Mouse (Mus musculus) thymus, postnatal 14 days (tissue): ENCODE measurements around the gene Scgb1a1.
"Not testable (repeated sequence)": the region's sequence is repeated elsewhere in the genome, so short reads cannot be mapped to it uniquely, and the experiment has no call there.

ENCODE experiments used
- DNase-seq: peaks from one replicate; pipeline ENCODE4 v3.0.0; 2021

Scgb1a1 gene

GRCm38 (mm10) chr19:9100297-9101061 lies 12.7 kb upstream of the Scgb1a1 start:
- DNase-seq = no peak

GRCm38 (mm10) chr19:9099751-9100150 lies 12.0 kb upstream of the Scgb1a1 start:
- DNase-seq = no peak

GRCm38 (mm10) chr19:9097441-9097840 lies 9.7 kb upstream of the Scgb1a1 start:
- DNase-seq = no peak

GRCm38 (mm10) chr19:9095111-9095510 lies 7.4 kb upstream of the Scgb1a1 start:
- DNase-seq = no peak

GRCm38 (mm10) chr19:9090709-9091108 lies 3.0 kb upstream of the Scgb1a1 start:
- no peak for DNase-seq

GRCm38 (mm10) chr19:9090191-9090590 lies 2.4 kb upstream of the Scgb1a1 start:
- no peak for DNase-seq

- DNase-seq = not testable (repeated sequence)
Measured at GRCm38 (mm10) chr19:9083892-9084291, 3.9 kb downstream of the Scgb1a1 start.

GRCm38 (mm10) chr19:9083010-9083355 lies 4.8 kb downstream of the Scgb1a1 start:
- DNase-seq = no peak

- DNase-seq = peak; percentile 89
Measured at GRCm38 (mm10) chr19:9082191-9083009, 5.4 kb downstream of the Scgb1a1 start.

GRCm38 (mm10) chr19:9081311-9082190 lies 6.2 kb downstream of the Scgb1a1 start:
- no peak for DNase-seq

- DNase-seq = no peak
Measured at GRCm38 (mm10) chr19:9079916-9080315, 7.8 kb downstream of the Scgb1a1 start.

GRCm38 (mm10) chr19:9076982-9077660 lies 10.6 kb downstream of the Scgb1a1 start:
- no peak for DNase-seq

GRCm38 (mm10) chr19:9076035-9076434 lies 11.7 kb downstream of the Scgb1a1 start:
- no peak for DNase-seq

- no peak for DNase-seq
Measured at GRCm38 (mm10) chr19:9075558-9075957, 12.2 kb downstream of the Scgb1a1 start.

- DNase-seq = no peak
Measured at GRCm38 (mm10) chr19:9074424-9074823, 13.3 kb downstream of the Scgb1a1 start.

GRCm38 (mm10) chr19:9073776-9074411 lies 13.9 kb downstream of the Scgb1a1 start:
- no peak for DNase-seq

- no peak for DNase-seq
Measured at GRCm38 (mm10) chr19:9072157-9072530, 15.6 kb downstream of the Scgb1a1 start.

- DNase-seq = no peak
Measured at GRCm38 (mm10) chr19:9071456-9072156, 16.2 kb downstream of the Scgb1a1 start.

- DNase-seq = no peak
Measured at GRCm38 (mm10) chr19:9070316-9070715, 17.4 kb downstream of the Scgb1a1 start.

GRCm38 (mm10) chr19:9069687-9070307 lies 18.0 kb downstream of the Scgb1a1 start:
- DNase-seq = no peak

GRCm38 (mm10) chr19:9067292-9067691 lies 20.5 kb downstream of the Scgb1a1 start:
- DNase-seq = peak; percentile 25
